Mouse (Mus musculus): ENCODE measurements around the gene Atxn7l1. TPM values are rescaled to one million over a fixed set of nuclear protein-coding genes. Genes with fewer than 3 reads are reported as not detected.

Atxn7l1 gene
- polyA plus RNA-seq, 1 experiment: 47.8 TPM

- TF ChIP-seq CTCF (IDR thresholded peaks at IDR 0.05; ENCODE audit: insufficient read depth, low read length) (no peak), POLR2A (IDR thresholded peaks at IDR 0.05; ENCODE audit: borderline replicate concordance, extremely low read depth, low read depth, low read length) (no peak)
- no peak overlapping the region for H3K4me3 ChIP-seq (replicated peaks; ENCODE audit: extremely low read depth, low read depth, low read length)
- no peak for DNase-seq
- peaks cover 10% of the 10 kb centered on the region for H3K4me1 ChIP-seq (ENCODE audit: control insufficient read depth, insufficient read depth, low read length)
- 66% methylated on average over 8 of the region's 8 CpGs for WGBS
Observed at GRCm38 (mm10) chr12:33166712-33167111, 19.2 kb downstream of the Atxn7l1 start.

GRCm38 (mm10) chr12:33167545-33167944 lies 20.1 kb downstream of the Atxn7l1 start:
- H3K4me1 ChIP-seq (ENCODE audit: control insufficient read depth, insufficient read depth, low read length): peaks cover 10% of the 10 kb centered on the region
- 83% methylated on average over 5 of the region's 5 CpGs for WGBS
- no peak for DNase-seq
- TF ChIP-seq POLR2A (IDR thresholded peaks at IDR 0.05; ENCODE audit: borderline replicate concordance, extremely low read depth, low read depth, low read length) (no peak), CTCF (IDR thresholded peaks at IDR 0.05; ENCODE audit: insufficient read depth, low read length) (no peak)
- H3K4me3 ChIP-seq (replicated peaks; ENCODE audit: extremely low read depth, low read depth, low read length): no peak overlapping the region

- H3K4me1 ChIP-seq (ENCODE audit: control insufficient read depth, insufficient read depth, low read length): peaks cover 16% of the 10 kb centered on the region
- 91% methylated on average over 2 of the region's 2 CpGs for WGBS
- TF ChIP-seq POLR2A (IDR thresholded peaks at IDR 0.05; ENCODE audit: borderline replicate concordance, extremely low read depth, low read depth, low read length): no peak
- TF ChIP-seq CTCF (IDR thresholded peaks at IDR 0.05; ENCODE audit: insufficient read depth, low read length): no peak
- DNase-seq: no peak
- no peak overlapping the region for H3K4me3 ChIP-seq (replicated peaks; ENCODE audit: extremely low read depth, low read depth, low read length)
Observed at GRCm38 (mm10) chr12:33168491-33168890, 21.0 kb downstream of the Atxn7l1 start.

GRCm38 (mm10) chr12:33169777-33170494 lies 22.4 kb downstream of the Atxn7l1 start:
- WGBS: 70% methylated on average over 11 of the region's 11 CpGs
- TF ChIP-seq CTCF (IDR thresholded peaks at IDR 0.05; ENCODE audit: insufficient read depth, low read length): no peak
- TF ChIP-seq POLR2A (IDR thresholded peaks at IDR 0.05; ENCODE audit: borderline replicate concordance, extremely low read depth, low read depth, low read length): no peak
- no peak for DNase-seq
- peaks cover 22% of the 10 kb centered on the region for H3K4me1 ChIP-seq (ENCODE audit: control insufficient read depth, insufficient read depth, low read length)
- H3K4me3 ChIP-seq (replicated peaks; ENCODE audit: extremely low read depth, low read depth, low read length): no peak overlapping the region

- Histone ChIP-seq H3K4me3 (replicated peaks; ENCODE audit: extremely low read depth, low read depth, low read length) (no peak overlapping the region), H3K4me1 (ENCODE audit: control insufficient read depth, insufficient read depth, low read length) (peaks cover 29% of the 10 kb centered on the region)
- TF ChIP-seq CTCF (IDR thresholded peaks at IDR 0.05; ENCODE audit: insufficient read depth, low read length): no peak
- TF ChIP-seq POLR2A (IDR thresholded peaks at IDR 0.05; ENCODE audit: borderline replicate concordance, extremely low read depth, low read depth, low read length): no peak
- DNase-seq: no peak
- WGBS: 65% methylated on average over 7 of the region's 7 CpGs
Observed at GRCm38 (mm10) chr12:33170822-33171221, 23.3 kb downstream of the Atxn7l1 start.

GRCm38 (mm10) chr12:33172926-33173325 lies 25.4 kb downstream of the Atxn7l1 start:
- H3K4me3 ChIP-seq (replicated peaks; ENCODE audit: extremely low read depth, low read depth, low read length): no peak overlapping the region
- DNase-seq: no peak
- TF ChIP-seq POLR2A (IDR thresholded peaks at IDR 0.05; ENCODE audit: borderline replicate concordance, extremely low read depth, low read depth, low read length): no peak
- TF ChIP-seq CTCF (IDR thresholded peaks at IDR 0.05; ENCODE audit: insufficient read depth, low read length): no peak
- 74% methylated on average over 9 of the region's 9 CpGs for WGBS
- peaks cover 32% of the 10 kb centered on the region for H3K4me1 ChIP-seq (ENCODE audit: control insufficient read depth, insufficient read depth, low read length)

- no peak for TF ChIP-seq POLR2A (IDR thresholded peaks at IDR 0.05; ENCODE audit: borderline replicate concordance, extremely low read depth, low read depth, low read length)
- no peak for TF ChIP-seq CTCF (IDR thresholded peaks at IDR 0.05; ENCODE audit: insufficient read depth, low read length)
- Histone ChIP-seq H3K4me1 (ENCODE audit: control insufficient read depth, insufficient read depth, low read length) (peaks cover 32% of the 10 kb centered on the region), H3K4me3 (replicated peaks; ENCODE audit: extremely low read depth, low read depth, low read length) (no peak overlapping the region)
- WGBS: 76% methylated on average over 8 of the region's 8 CpGs
- peak; percentile 45 for DNase-seq
Observed at GRCm38 (mm10) chr12:33173720-33174141, 26.2 kb downstream of the Atxn7l1 start.

GRCm38 (mm10) chr12:33174171-33174570 lies 26.7 kb downstream of the Atxn7l1 start:
- H3K4me3 ChIP-seq (replicated peaks; ENCODE audit: extremely low read depth, low read depth, low read length): no peak overlapping the region

GRCm38 (mm10) chr12:33174675-33175357 lies 27.3 kb downstream of the Atxn7l1 start:
- no peak for DNase-seq
- TF ChIP-seq CTCF (IDR thresholded peaks at IDR 0.05; ENCODE audit: insufficient read depth, low read length) (no peak), POLR2A (IDR thresholded peaks at IDR 0.05; ENCODE audit: borderline replicate concordance, extremely low read depth, low read depth, low read length) (no peak)
- WGBS: 63% methylated on average over 10 of the region's 10 CpGs
- Histone ChIP-seq H3K4me1 (ENCODE audit: control insufficient read depth, insufficient read depth, low read length) (peaks cover 32% of the 10 kb centered on the region), H3K4me3 (replicated peaks; ENCODE audit: extremely low read depth, low read depth, low read length) (no peak overlapping the region)

More at GRCm38 (mm10) chr12:33174171-33174570, 26.7 kb downstream of the Atxn7l1 start:
- TF ChIP-seq POLR2A (IDR thresholded peaks at IDR 0.05; ENCODE audit: borderline replicate concordance, extremely low read depth, low read depth, low read length) (no peak), CTCF (IDR thresholded peaks at IDR 0.05; ENCODE audit: insufficient read depth, low read length) (no peak)
- H3K4me1 ChIP-seq (ENCODE audit: control insufficient read depth, insufficient read depth, low read length): peaks cover 32% of the 10 kb centered on the region
- 50% methylated on average over 7 of the region's 7 CpGs for WGBS
- no peak for DNase-seq

Measured in lung, adult 2 months (tissue).